Mouse (Mus musculus): ENCODE data around the gene Nupr1. TPM values are rescaled to one million over a fixed set of nuclear protein-coding genes. Genes with fewer than 3 reads are reported as not detected.

Nupr1 gene
- polyA plus RNA-seq, 1 experiment, result 0.35 TPM

- Histone ChIP-seq H3K27me3 (ENCODE audit: control insufficient read depth) (no peaks in the 10 kb centered on the region), H3K4me3 (replicated peaks) (no peak within 1 kb of the TSS), H3K36me3 (ENCODE audit: control insufficient read depth) (no peaks in the 10 kb centered on the region), H3K4me1 (ENCODE audit: control insufficient read depth) (no peaks in the 10 kb centered on the region), H3K9me3 (ENCODE audit: control insufficient read depth, low read length) (no peaks in the 10 kb centered on the region)
- TF ChIP-seq GATA1 (IDR thresholded peaks at IDR 0.05; ENCODE audit: low read length) (no peak), TAL1 (IDR thresholded peaks at IDR 0.05; ENCODE audit: low read length) (no peak)
Observed at GRCm38 (mm10) chr7:126594862-126595561, 35.6 kb downstream of the Nupr1 start, which contains the start of gene Il27. TSS of gene Il27 (minus strand) at chr7:126594941.

GRCm38 (mm10) chr7:126587779-126588178 is 42.9 kb downstream of the Nupr1 start:
- Histone ChIP-seq H3K4me1 (ENCODE audit: control insufficient read depth) (peaks cover 10% of the 10 kb centered on the region), H3K9me3 (ENCODE audit: control insufficient read depth, low read length) (no peaks in the 10 kb centered on the region), H3K27me3 (ENCODE audit: control insufficient read depth) (peaks cover 31% of the 10 kb centered on the region), H3K4me3 (replicated peaks) (no peak overlapping the region), H3K36me3 (ENCODE audit: control insufficient read depth) (no peaks in the 10 kb centered on the region)
- no peak for TF ChIP-seq TAL1 (IDR thresholded peaks at IDR 0.05; ENCODE audit: low read length)
- no peak for TF ChIP-seq GATA1 (IDR thresholded peaks at IDR 0.05; ENCODE audit: low read length)

- no peaks in the 10 kb centered on the region for H3K9me3 ChIP-seq (ENCODE audit: control insufficient read depth, low read length)
- peaks cover 17% of the 10 kb centered on the region for H3K4me1 ChIP-seq (ENCODE audit: control insufficient read depth)
- H3K4me3 ChIP-seq (replicated peaks), result no peak overlapping the region
- TF ChIP-seq GATA1 (IDR thresholded peaks at IDR 0.05; ENCODE audit: low read length) (no peak), TAL1 (IDR thresholded peaks at IDR 0.05; ENCODE audit: low read length) (no peak)
- no peaks in the 10 kb centered on the region for H3K36me3 ChIP-seq (ENCODE audit: control insufficient read depth)
- H3K27me3 ChIP-seq (ENCODE audit: control insufficient read depth), result peaks cover 31% of the 10 kb centered on the region
Observed at GRCm38 (mm10) chr7:126586839-126587238, 43.8 kb downstream of the Nupr1 start.

GRCm38 (mm10) chr7:126585717-126586116 is 44.9 kb downstream of the Nupr1 start, which contains the start of gene Cln3:
TSS of gene Cln3 (minus strand) at chr7:126585817.
- H3K27me3 ChIP-seq (ENCODE audit: control insufficient read depth), result peaks cover 31% of the 10 kb centered on the region
- H3K9me3 ChIP-seq (ENCODE audit: control insufficient read depth, low read length), result no peaks in the 10 kb centered on the region
- H3K4me3 ChIP-seq (replicated peaks), result no peak within 1 kb of the TSS
- TF ChIP-seq GATA1 (IDR thresholded peaks at IDR 0.05; ENCODE audit: low read length) (no peak), TAL1 (IDR thresholded peaks at IDR 0.05; ENCODE audit: low read length) (no peak)
- no peaks in the 10 kb centered on the region for H3K36me3 ChIP-seq (ENCODE audit: control insufficient read depth)
- H3K4me1 ChIP-seq (ENCODE audit: control insufficient read depth), result peaks cover 17% of the 10 kb centered on the region

- Histone ChIP-seq H3K9me3 (ENCODE audit: control insufficient read depth, low read length) (no peaks in the 10 kb centered on the region), H3K27me3 (ENCODE audit: control insufficient read depth) (peaks cover 31% of the 10 kb centered on the region), H3K4me1 (ENCODE audit: control insufficient read depth) (peaks cover 17% of the 10 kb centered on the region), H3K36me3 (ENCODE audit: control insufficient read depth) (no peaks in the 10 kb centered on the region; the same call in 1 of the 2 replicates), H3K4me3 (replicated peaks) (peak within 1 kb of the TSS; percentile 75)
- TF ChIP-seq GATA1 (IDR thresholded peaks at IDR 0.05; ENCODE audit: low read length) (no peak), TAL1 (IDR thresholded peaks at IDR 0.05; ENCODE audit: low read length) (no peak)
Observed at GRCm38 (mm10) chr7:126584506-126584977, 46.1 kb downstream of the Nupr1 start, which contains the start of gene Apobr. TSS of gene Apobr (plus strand) at chr7:126584942.

- Histone ChIP-seq H3K4me1 (ENCODE audit: control insufficient read depth) (peaks cover 17% of the 10 kb centered on the region), H3K36me3 (ENCODE audit: control insufficient read depth) (no peaks in the 10 kb centered on the region; the same call in 1 of the 2 replicates), H3K4me3 (replicated peaks) (peak overlapping the region; percentile 75), H3K27me3 (ENCODE audit: control insufficient read depth) (peaks cover 31% of the 10 kb centered on the region), H3K9me3 (ENCODE audit: control insufficient read depth, low read length) (no peaks in the 10 kb centered on the region)
- no peak for TF ChIP-seq GATA1 (IDR thresholded peaks at IDR 0.05; ENCODE audit: low read length)
- no peak for TF ChIP-seq TAL1 (IDR thresholded peaks at IDR 0.05; ENCODE audit: low read length)
Observed at GRCm38 (mm10) chr7:126583761-126584160, 46.9 kb downstream of the Nupr1 start.

GRCm38 (mm10) chr7:126583251-126583709 is 47.4 kb downstream of the Nupr1 start:
- peaks cover 17% of the 10 kb centered on the region for H3K4me1 ChIP-seq (ENCODE audit: control insufficient read depth)
- H3K27me3 ChIP-seq (ENCODE audit: control insufficient read depth), result peaks cover 31% of the 10 kb centered on the region
- no peaks in the 10 kb centered on the region for H3K9me3 ChIP-seq (ENCODE audit: control insufficient read depth, low read length)
- H3K4me3 ChIP-seq (replicated peaks), result peak overlapping the region; percentile 75
- no peak for TF ChIP-seq GATA1 (IDR thresholded peaks at IDR 0.05; ENCODE audit: low read length)
- TF ChIP-seq TAL1 (IDR thresholded peaks at IDR 0.05; ENCODE audit: low read length), result no peak
- H3K36me3 ChIP-seq (ENCODE audit: control insufficient read depth), result no peaks in the 10 kb centered on the region; the same call in 1 of the 2 replicates

GRCm38 (mm10) chr7:126582759-126583158 is 47.9 kb downstream of the Nupr1 start:
- TF ChIP-seq TAL1 (IDR thresholded peaks at IDR 0.05; ENCODE audit: low read length) (no peak), GATA1 (IDR thresholded peaks at IDR 0.05; ENCODE audit: low read length) (no peak)
- Histone ChIP-seq H3K4me1 (ENCODE audit: control insufficient read depth) (peaks cover 17% of the 10 kb centered on the region), H3K36me3 (ENCODE audit: control insufficient read depth) (no peaks in the 10 kb centered on the region; the same call in 1 of the 2 replicates), H3K27me3 (ENCODE audit: control insufficient read depth) (peaks cover 31% of the 10 kb centered on the region), H3K9me3 (ENCODE audit: control insufficient read depth, low read length) (no peaks in the 10 kb centered on the region), H3K4me3 (replicated peaks) (peak overlapping the region; percentile 75)

GRCm38 (mm10) chr7:126581661-126582060 is 49.0 kb downstream of the Nupr1 start:
- Histone ChIP-seq H3K36me3 (ENCODE audit: control insufficient read depth) (no peaks in the 10 kb centered on the region; the same call in 1 of the 2 replicates), H3K4me3 (replicated peaks) (no peak overlapping the region), H3K4me1 (ENCODE audit: control insufficient read depth) (peaks cover 17% of the 10 kb centered on the region), H3K27me3 (ENCODE audit: control insufficient read depth) (peaks cover 21% of the 10 kb centered on the region), H3K9me3 (ENCODE audit: control insufficient read depth, low read length) (no peaks in the 10 kb centered on the region)
- no peak for TF ChIP-seq TAL1 (IDR thresholded peaks at IDR 0.05; ENCODE audit: low read length)
- TF ChIP-seq GATA1 (IDR thresholded peaks at IDR 0.05; ENCODE audit: low read length), result no peak

All from erythroblast, embryonic 14.5 days (primary cell).